Mouse (Mus musculus): Measurements from ENCODE around the gene Sfmbt1. TPM values are rescaled to one million over a fixed set of nuclear protein-coding genes. Genes with fewer than 3 reads are reported as not detected.
A peak's percentile ranks its signal among the peaks of the same experiment; 100 is the strongest.

The Sfmbt1 gene
- polyA plus RNA-seq, 2 experiments = 3.9 to 11.9 TPM

DNA sequence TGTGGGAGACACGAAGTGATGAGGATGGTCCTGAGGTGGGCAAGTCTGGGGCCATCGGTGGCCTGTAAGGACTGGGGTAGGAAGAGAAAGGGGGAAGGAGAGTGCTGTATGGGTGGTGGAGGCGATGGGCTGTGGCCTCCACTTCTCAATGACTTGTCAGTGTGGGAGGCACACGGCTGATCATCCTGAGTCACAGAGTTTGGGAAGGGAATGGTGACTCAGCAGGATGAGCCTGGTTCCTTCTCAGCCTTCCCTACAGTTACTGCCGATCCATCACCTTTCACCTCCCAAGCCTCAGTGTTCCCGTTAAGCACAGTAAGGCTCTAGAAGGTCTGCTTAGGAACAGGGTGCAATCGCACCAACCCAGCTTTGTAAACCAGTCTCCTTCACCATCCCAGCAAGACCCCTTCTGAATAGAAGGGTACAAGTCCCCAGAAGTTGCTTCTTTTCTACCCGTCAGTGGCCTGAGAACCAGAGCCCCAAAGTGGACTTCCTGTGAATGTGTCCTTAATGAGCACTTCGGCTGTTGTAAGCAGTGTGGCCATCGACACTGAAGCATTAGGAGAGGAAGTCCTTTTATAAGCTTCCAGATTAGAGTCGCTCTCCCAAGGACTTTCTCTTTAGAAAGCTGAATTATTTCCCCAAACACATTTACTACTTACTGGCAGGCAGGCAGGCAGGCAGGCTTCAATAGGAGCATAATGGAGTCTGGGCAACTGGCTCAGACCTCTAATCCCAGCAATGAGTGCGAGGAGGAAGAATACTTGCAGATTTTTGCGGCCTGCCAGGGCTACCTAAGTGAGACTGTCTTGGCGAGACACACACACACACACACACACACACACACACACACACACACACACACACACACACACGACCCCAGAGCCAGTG lies 43.3 kb upstream of the Sfmbt1 start:
- no peak for DNase-seq (ENCODE audit: low read depth in 3 of 3, low spot score in 3 of 3)
- TF ChIP-seq CTCF (IDR thresholded peaks at IDR 0.05; ENCODE audit: low read depth) (no peak), EP300 (IDR thresholded peaks at IDR 0.05; ENCODE audit: low read depth) (no peak)
- Histone ChIP-seq H3K27ac (no peak overlapping the region), H3K4me2 (ENCODE audit: low read depth) (no peak overlapping the region), H3K9me3 (ENCODE audit: control insufficient read depth, low read length) (no peaks in the 10 kb centered on the region), H3K9ac (replicated peaks) (no peak overlapping the region), H3K4me3 (ENCODE audit: insufficient read depth in 1 of 2, low read depth in 2 of 2, low read length in 2 of 2) (no peak overlapping the region), H3K36me3 (replicated peaks; ENCODE audit: control insufficient read depth, insufficient read depth, low read depth) (no peaks in the 10 kb centered on the region; the same call in 1 of the 2 replicates), H3K4me1 (replicated peaks; ENCODE audit: control insufficient read depth in 2 of 2, insufficient read depth in 2 of 2, low read length in 1 of 2) (peaks cover 0 to 9% of the 10 kb centered on the region in 2 experiments; a peak in 2 of 4 replicates), H3K27me3 (ENCODE audit: control insufficient read depth, insufficient read depth, low read length) (no peaks in the 10 kb centered on the region)
- peak; percentile 9; the same call in 1 of the 2 replicates for ATAC-seq (ENCODE audit: insufficient read depth)
- WGBS (ENCODE audit: insufficient replicate concordance) = 58% methylated on average over 15 of the region's 15 CpGs

- no peaks in the 10 kb centered on the region for H3K27me3 ChIP-seq (ENCODE audit: control insufficient read depth, insufficient read depth, low read length)
- TF ChIP-seq EP300 (IDR thresholded peaks at IDR 0.05; ENCODE audit: low read depth) (no peak), CTCF (IDR thresholded peaks at IDR 0.05; ENCODE audit: low read depth) (peak; percentile 95)
- ATAC-seq (ENCODE audit: insufficient read depth) (peak; percentile 66), DNase-seq (ENCODE audit: low read depth in 3 of 3, low spot score in 3 of 3) (peak; percentile 60 to 69 (median 64))
- no peaks in the 10 kb centered on the region for H3K9me3 ChIP-seq (ENCODE audit: control insufficient read depth, low read length)
- H3K4me2 ChIP-seq (ENCODE audit: low read depth) = no peak overlapping the region
- peaks cover 0 to 9% of the 10 kb centered on the region in 2 experiments; a peak in 2 of 4 replicates for H3K4me1 ChIP-seq (replicated peaks; ENCODE audit: control insufficient read depth in 2 of 2, insufficient read depth in 2 of 2, low read length in 1 of 2)
- no peak overlapping the region for H3K4me3 ChIP-seq (ENCODE audit: insufficient read depth in 1 of 2, low read depth in 2 of 2, low read length in 2 of 2)
- H3K36me3 ChIP-seq (replicated peaks; ENCODE audit: control insufficient read depth, insufficient read depth, low read depth) = no peaks in the 10 kb centered on the region; the same call in 1 of the 2 replicates
- no peak overlapping the region for H3K27ac ChIP-seq
- H3K9ac ChIP-seq (replicated peaks) = no peak overlapping the region
- WGBS (ENCODE audit: insufficient replicate concordance) = 11% methylated on average over 3 of the region's 3 CpGs
These were observed 42.7 kb upstream of the Sfmbt1 start for GRCm38 (mm10) chr14:30671986-30672312.

- Histone ChIP-seq H3K27me3 (ENCODE audit: control insufficient read depth, insufficient read depth, low read length) (no peaks in the 10 kb centered on the region), H3K9ac (replicated peaks) (no peak overlapping the region), H3K36me3 (replicated peaks; ENCODE audit: control insufficient read depth, insufficient read depth, low read depth) (peaks cover 2% of the 10 kb centered on the region; the same call in 1 of the 2 replicates), H3K4me2 (ENCODE audit: low read depth) (no peak overlapping the region), H3K27ac (no peak overlapping the region), H3K4me3 (ENCODE audit: insufficient read depth in 1 of 2, low read depth in 2 of 2, low read length in 2 of 2) (no peak overlapping the region), H3K4me1 (replicated peaks; ENCODE audit: control insufficient read depth in 2 of 2, insufficient read depth in 2 of 2, low read length in 1 of 2) (peaks cover 0 to 9% of the 10 kb centered on the region in 2 experiments; a peak in 2 of 4 replicates), H3K9me3 (ENCODE audit: control insufficient read depth, low read length) (no peaks in the 10 kb centered on the region)
- DNase-seq (ENCODE audit: low read depth in 3 of 3, low spot score in 3 of 3) (peak; percentile 26 to 37 (median 32)), ATAC-seq (ENCODE audit: insufficient read depth) (peak; percentile 74)
- 22% methylated on average over 6 of the region's 6 CpGs for WGBS (ENCODE audit: insufficient replicate concordance)
- TF ChIP-seq EP300 (IDR thresholded peaks at IDR 0.05; ENCODE audit: low read depth) (no peak), CTCF (IDR thresholded peaks at IDR 0.05; ENCODE audit: low read depth) (no peak)
These were observed 39.7 kb upstream of the Sfmbt1 start for GRCm38 (mm10) chr14:30674947-30675346.

GRCm38 (mm10) chr14:30682131-30682530 lies 32.5 kb upstream of the Sfmbt1 start:
- WGBS (ENCODE audit: insufficient replicate concordance) = 80% methylated on average over 3 of the region's 3 CpGs
- H3K4me2 ChIP-seq (ENCODE audit: low read depth) = no peak overlapping the region
- ATAC-seq (ENCODE audit: insufficient read depth) (no peak), DNase-seq (ENCODE audit: low read depth in 3 of 3, low spot score in 3 of 3) (no peak)
- no peak overlapping the region for H3K27ac ChIP-seq
- H3K27me3 ChIP-seq (ENCODE audit: control insufficient read depth, insufficient read depth, low read length) = no peaks in the 10 kb centered on the region
- no peaks in the 10 kb centered on the region for H3K9me3 ChIP-seq (ENCODE audit: control insufficient read depth, low read length)
- no peak overlapping the region for H3K9ac ChIP-seq (replicated peaks)
- H3K4me3 ChIP-seq (ENCODE audit: insufficient read depth in 1 of 2, low read depth in 2 of 2, low read length in 2 of 2) = no peak overlapping the region
- TF ChIP-seq EP300 (IDR thresholded peaks at IDR 0.05; ENCODE audit: low read depth) (no peak), CTCF (IDR thresholded peaks at IDR 0.05; ENCODE audit: low read depth) (no peak)
- H3K36me3 ChIP-seq (replicated peaks; ENCODE audit: control insufficient read depth, insufficient read depth, low read depth) = peaks cover 6% of the 10 kb centered on the region
- H3K4me1 ChIP-seq (replicated peaks; ENCODE audit: control insufficient read depth in 2 of 2, insufficient read depth in 2 of 2, low read length in 1 of 2) = no peaks in the 10 kb centered on the region

GRCm38 (mm10) chr14:30690685-30691084 lies 24.0 kb upstream of the Sfmbt1 start:
- ATAC-seq (ENCODE audit: insufficient read depth) = no peak
- DNase-seq (ENCODE audit: low read depth in 3 of 3, low spot score in 3 of 3) = no peak
- Histone ChIP-seq H3K27me3 (ENCODE audit: control insufficient read depth, insufficient read depth, low read length) (no peaks in the 10 kb centered on the region), H3K27ac (no peak overlapping the region), H3K9ac (replicated peaks) (no peak overlapping the region), H3K36me3 (replicated peaks; ENCODE audit: control insufficient read depth, insufficient read depth, low read depth) (no peaks in the 10 kb centered on the region), H3K4me2 (ENCODE audit: low read depth) (no peak overlapping the region), H3K9me3 (ENCODE audit: control insufficient read depth, low read length) (no peaks in the 10 kb centered on the region), H3K4me3 (ENCODE audit: insufficient read depth in 1 of 2, low read depth in 2 of 2, low read length in 2 of 2) (no peak overlapping the region), H3K4me1 (replicated peaks; ENCODE audit: control insufficient read depth in 2 of 2, insufficient read depth in 2 of 2, low read length in 1 of 2) (peaks cover 0 to 4% of the 10 kb centered on the region in 2 experiments; a peak in 1 of 4 replicates)
- WGBS (ENCODE audit: insufficient replicate concordance) = 77% methylated on average over 3 of the region's 3 CpGs
- TF ChIP-seq EP300 (IDR thresholded peaks at IDR 0.05; ENCODE audit: low read depth) (no peak), CTCF (IDR thresholded peaks at IDR 0.05; ENCODE audit: low read depth) (no peak)

All from liver, embryonic 14.5 days (tissue).